In genomic region chr1:165370990-165371389, GRCm38 (mm10) we compare ENCODE assay signal across 15 mouse cellular contexts.
"Had no signal": no experiment of that assay in that cellular context is flagged by ENCODE, and none has a peak within 500 bp of the region (broad histone marks: within the 10 kb centered on the region; RNA-seq: fewer than 3 reads in every experiment).

No protein-coding gene starts in this region.

- H3K27me3 ChIP-seq: limb, embryonic 15.5 days; liver, embryonic 13.5 days; lung, embryonic 15.5 days; megakaryocyte, embryonic 14.5 days had no signal

- H3K4me3 ChIP-seq: limb, embryonic 15.5 days; liver, embryonic 13.5 days; lung, embryonic 15.5 days; megakaryocyte, embryonic 14.5 days had no signal

- H3K27ac ChIP-seq: limb, embryonic 15.5 days; liver, embryonic 13.5 days; lung, embryonic 15.5 days; macrophage had no signal

- H3K4me2 ChIP-seq: limb, embryonic 15.5 days; liver, embryonic 13.5 days; lung, embryonic 15.5 days; midbrain, embryonic 11.5 days had no signal

- H3K9ac ChIP-seq: limb, embryonic 15.5 days; liver, embryonic 13.5 days; liver, postnatal 0 days; lung, embryonic 15.5 days had no signal

- H3K4me1 ChIP-seq: limb, embryonic 15.5 days; lung, embryonic 15.5 days; megakaryocyte, embryonic 14.5 days had no signal

- H3K9me3 ChIP-seq: limb, embryonic 15.5 days; liver, embryonic 13.5 days; lung, embryonic 15.5 days; megakaryocyte, embryonic 14.5 days had no signal

- DNase-seq: layer of hippocampus, adult 9-11 months; layer of hippocampus, postnatal 36 days; liver, embryonic 13.5 days; liver, postnatal 0 days; lung, postnatal 14 days; right cerebral cortex, postnatal 25 days had no signal

- ATAC-seq: hindbrain, embryonic 16.5 days; inflammation-experienced regulatory T-cells, adult 6 months; intestine, postnatal 0 days; liver, postnatal 0 days; midbrain, embryonic 16.5 days had no signal

- H3K36me3 ChIP-seq: limb, embryonic 15.5 days; lung, embryonic 15.5 days had no signal
